Mouse (Mus musculus) regulatory T cell (primary cell): Measurements from ENCODE around the gene Ly6g6c.

Experiments
- in situ Hi-C: fragments of 300-600 bp; cut with MboI, MseI; formaldehyde crosslinking; loops from one replicate; pipeline ENCODE4 v1.15.1; 2025; ENCODE audit warnings: high pct_unique_total_duplicates

Gene Ly6g6c

GRCm38 (mm10) chr17:35077786-35078233 is 12.6 kb downstream of the Ly6g6c start, which contains the start of gene Ly6g6d:
Gene Ly6g6d, minus strand, starts transcription at chr17:35078065.
- in situ Hi-C loops: no loop called here

DNA sequence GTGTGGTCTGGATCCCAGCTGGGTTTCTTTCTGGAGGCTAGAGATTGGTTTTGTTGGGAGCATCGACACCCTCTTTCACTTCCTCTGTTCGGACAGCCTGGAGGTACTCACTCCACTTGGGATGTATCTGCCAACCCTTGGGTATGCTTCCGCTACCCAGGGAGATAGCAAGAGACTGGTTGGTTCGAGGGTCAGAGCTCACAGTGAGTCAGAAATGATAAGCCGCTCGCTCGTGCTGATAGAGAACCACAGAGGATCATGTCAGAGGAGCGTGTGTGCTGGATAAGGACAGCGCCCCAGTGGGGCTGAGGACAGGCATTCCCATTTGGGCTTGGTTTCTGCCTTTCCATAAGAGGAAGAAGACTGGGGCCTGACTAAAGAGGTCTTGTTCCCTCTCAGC is 14.6 kb downstream of the Ly6g6c start:
- in situ Hi-C loops: no loop called here

GRCm38 (mm10) chr17:35080248-35080647 is 15.1 kb downstream of the Ly6g6c start:
- in situ Hi-C loops: no loop called here

- in situ Hi-C loops: no loop called here
Observed at GRCm38 (mm10) chr17:35080710-35081109, 15.5 kb downstream of the Ly6g6c start.

DNA sequence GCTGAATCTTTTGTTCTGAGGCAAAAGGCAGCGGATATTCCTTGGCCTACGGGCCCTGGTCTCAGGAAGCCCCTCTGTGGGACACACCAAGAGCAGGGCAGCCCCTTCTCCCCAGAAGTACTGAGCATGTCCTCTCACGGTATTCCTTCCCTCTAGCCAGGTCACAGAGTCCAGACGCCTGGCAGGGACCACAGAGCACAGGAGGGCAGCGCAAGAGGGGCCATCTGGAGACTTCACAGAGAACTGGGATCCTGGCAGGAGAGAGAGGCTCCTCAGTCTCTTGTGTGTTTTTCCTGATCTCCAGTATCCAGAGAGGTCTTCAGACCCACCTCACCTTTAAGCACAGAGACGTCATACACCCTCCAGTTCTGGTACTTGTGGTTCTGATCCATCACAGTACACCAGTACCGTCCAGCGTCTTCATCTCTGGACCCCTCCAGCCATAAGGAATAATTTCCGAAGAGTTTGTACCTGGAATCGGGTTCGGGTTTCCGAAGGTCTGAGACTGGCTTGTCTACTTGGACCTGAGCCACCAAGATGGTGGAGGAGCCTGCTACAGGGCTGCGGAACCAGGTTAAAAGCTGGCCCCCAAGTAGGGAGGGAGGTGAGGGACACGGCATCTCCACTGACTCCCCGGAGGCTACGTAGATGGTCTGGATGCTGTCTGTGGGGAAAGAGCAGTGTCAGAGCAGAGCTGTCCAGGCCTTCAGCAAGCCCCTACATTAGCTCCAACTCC is 17.8 kb downstream of the Ly6g6c start:
- in situ Hi-C loops: no loop called here

DNA sequence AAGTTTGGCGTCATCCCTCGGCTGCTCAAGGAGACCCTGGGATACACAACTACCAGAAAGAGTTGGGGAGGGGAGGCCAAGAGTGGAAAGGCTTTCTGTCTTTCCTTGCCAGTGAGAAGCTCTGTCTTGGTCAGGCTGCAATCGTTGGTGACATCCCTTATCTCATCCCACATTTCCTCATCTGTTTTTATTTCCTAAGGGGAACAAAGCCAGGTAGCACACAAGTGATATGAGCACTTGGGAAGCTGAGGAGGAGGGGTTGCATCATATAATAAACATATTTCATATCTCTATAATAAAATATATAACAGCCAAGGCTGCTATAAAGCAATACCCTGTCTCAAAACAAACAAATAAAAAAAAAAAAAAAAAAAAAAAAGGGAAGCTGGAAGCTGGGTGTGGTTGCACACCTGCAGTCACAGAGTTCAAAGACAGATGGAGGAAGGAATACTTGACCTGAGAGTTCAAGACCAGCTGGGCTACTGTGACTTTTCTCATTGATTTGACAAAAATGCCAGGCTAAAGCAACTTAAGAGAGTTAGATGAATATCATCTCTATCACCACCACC is 18.8 kb downstream of the Ly6g6c start:
- in situ Hi-C loops: no loop called here

DNA sequence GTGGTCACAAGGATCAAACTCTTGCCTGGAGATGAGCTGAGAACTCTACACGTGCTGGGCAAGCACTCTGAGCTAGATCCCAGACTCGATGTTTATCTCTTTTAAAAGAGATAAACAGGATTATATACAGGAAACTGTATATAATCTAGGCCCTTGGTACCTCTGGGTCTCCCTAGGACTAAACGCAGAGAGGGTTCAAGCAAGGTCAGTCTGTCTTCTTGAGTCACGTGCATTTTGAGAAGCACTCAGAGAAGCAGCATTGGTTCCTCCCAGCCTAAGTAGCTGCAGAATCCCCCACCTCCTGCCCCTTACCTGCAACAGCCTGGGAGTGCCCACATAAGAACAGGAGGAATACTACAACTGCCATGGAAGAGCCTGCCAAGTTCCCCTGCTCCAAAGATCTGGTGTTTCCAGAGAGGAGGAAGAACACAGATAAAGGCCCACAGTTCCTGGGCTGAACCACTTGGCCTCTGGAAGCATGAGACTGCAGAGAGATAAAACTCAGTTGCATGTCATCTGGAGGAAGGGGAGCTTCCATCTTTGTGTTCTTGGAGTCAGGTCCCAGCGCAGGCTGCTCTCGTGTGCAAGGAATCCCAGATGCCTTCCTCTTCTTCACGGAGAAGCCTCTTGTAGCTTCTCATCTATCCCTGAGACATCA is 20.1 kb downstream of the Ly6g6c start, which contains the start of gene Ly6g6f:
Ly6g6f (minus strand) TSS at position 403 of the 658 bp plus-strand sequence.
- in situ Hi-C loops: no loop called here

- in situ Hi-C loops: no loop called here
Observed at GRCm38 (mm10) chr17:35088151-35088550, 23.0 kb downstream of the Ly6g6c start.

- in situ Hi-C loops: no loop called here
Observed at GRCm38 (mm10) chr17:35088825-35089644, 23.8 kb downstream of the Ly6g6c start, which contains the start of gene Abhd16a. Gene Abhd16a, plus strand, starts transcription at chr17:35089263.

- in situ Hi-C loops: no loop called here
Observed at GRCm38 (mm10) chr17:35090166-35090932, 25.2 kb downstream of the Ly6g6c start.

- in situ Hi-C loops: no loop called here
Observed at GRCm38 (mm10) chr17:35092403-35093198, 27.4 kb downstream of the Ly6g6c start.

DNA sequence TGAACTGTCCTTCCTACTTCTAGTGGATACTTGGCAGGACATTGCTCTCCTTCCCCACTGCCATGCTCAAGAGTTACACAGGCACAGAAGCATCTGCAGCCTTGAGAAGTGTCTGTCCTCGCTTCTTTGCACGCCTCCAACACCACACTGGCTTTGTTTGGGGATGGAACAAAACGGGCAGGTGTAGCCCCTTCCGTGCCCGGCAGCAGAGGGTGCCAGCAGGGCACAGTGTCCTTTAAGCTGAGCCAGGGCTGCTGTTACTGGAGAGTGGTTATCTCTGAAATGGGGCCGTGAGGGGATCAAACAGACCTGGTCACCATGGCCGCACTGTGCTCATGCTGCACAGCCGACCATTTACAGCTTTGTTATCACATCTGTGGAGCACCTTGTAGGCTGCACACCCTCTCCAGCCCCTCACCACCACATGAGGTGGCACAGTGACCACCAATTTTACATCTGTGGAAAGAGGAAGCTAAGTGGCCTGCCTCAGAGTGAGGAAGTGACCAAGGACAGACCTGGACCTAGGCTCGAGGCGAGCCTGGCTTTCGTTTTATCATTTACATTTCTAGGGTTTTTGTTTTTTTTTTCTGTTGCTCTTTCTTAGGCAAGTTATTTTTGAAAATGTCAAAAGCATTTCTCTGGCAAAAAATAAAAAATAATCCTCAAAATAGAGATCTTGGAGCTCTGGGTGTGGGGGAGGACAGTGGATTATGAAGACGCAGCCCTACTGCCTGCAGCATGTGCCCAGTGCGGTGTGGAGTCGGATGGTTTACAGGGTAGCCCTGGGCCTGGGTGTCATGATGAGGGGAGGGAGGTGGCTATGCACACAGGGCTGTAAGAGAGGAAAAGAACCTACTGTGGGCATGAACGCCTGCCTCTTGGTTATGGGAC is 29.5 kb downstream of the Ly6g6c start:
- in situ Hi-C loops: no loop called here

- in situ Hi-C loops: no loop called here
Observed at GRCm38 (mm10) chr17:35096597-35096996, 31.4 kb downstream of the Ly6g6c start.

GRCm38 (mm10) chr17:35097164-35097655 is 32.0 kb downstream of the Ly6g6c start:
- in situ Hi-C loops: no loop called here

GRCm38 (mm10) chr17:35100196-35100765 is 35.1 kb downstream of the Ly6g6c start:
- in situ Hi-C loops: no loop called here

DNA sequence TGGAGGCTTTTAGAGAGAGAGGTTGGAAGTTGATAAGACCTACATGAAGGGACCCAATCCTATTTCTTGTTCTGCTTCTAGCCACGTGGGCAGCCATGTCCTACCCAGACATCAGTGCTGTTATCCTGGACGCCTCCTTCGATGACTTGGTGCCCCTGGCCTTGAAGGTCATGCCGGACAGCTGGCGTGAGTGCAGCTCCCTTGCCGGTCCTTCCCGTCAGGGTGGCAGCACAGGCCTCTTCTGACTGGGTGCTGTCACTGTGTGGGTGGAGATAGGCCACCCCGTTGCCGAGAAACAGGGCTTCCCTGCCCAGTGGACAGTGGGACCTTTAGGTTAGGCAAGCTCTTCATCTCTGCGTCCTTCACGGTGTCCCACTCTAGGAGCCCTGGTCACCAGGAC is 36.0 kb downstream of the Ly6g6c start:
- in situ Hi-C loops: no loop called here

GRCm38 (mm10) chr17:35102299-35102698 is 37.1 kb downstream of the Ly6g6c start:
- in situ Hi-C loops: no loop called here

DNA sequence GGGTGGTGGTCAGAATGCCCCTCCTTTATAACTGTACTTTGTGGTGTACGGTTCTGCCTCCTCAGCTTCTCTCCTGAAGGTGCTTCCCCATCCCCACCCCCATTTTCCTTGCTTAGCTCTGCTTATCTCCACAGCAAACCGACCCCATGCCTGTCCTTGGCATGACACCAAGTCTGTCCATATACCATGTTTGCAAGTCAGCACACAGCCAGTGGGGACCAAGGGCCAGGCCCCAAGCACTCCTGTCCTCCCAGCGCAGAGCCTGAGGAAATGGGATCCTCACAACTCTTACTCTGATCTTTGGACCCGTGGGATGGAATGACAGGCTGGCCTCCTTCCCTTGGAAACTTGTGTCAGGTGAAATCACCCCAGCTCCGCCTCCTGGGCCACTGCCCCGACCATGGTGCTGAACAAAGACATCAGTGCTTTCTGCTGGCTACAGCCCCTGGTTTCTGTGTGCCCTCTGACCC is 38.1 kb downstream of the Ly6g6c start:
- in situ Hi-C loops: no loop called here
